Mouse (Mus musculus) megakaryocyte, adult 5-6 weeks (primary cell): Measurements from ENCODE around the gene Prex1. TPM values are rescaled to one million over a fixed set of nuclear protein-coding genes. Genes with fewer than 3 reads are reported as not detected.

Experiments used
- ATAC-seq: 2 replicates; pipeline ENCODE4 v1.8.0; 2016; ENCODE audit warnings: mild to moderate bottlenecking, inconsistent platforms; ENCODE audit not compliant: poor library complexity, severe bottlenecking
- total RNA-seq, 2 experiments: library from RNA; stranded (forward) in 1 of 2; stranded (reverse) in 1 of 2; fragments of 153-499, 151-499 nt in 1 of 2; fragments of 221-1000, 200-1000 nt in 1 of 2; gene quantifications; 2 replicates each; pipeline versions ENCODE4 v1.2.3 to v1.2.4; 2015 to 2017

Gene Prex1
- total RNA-seq, 2 experiments from 2014 or later: 61.1 to 85.4 TPM

- ATAC-seq: no peak
These were observed 98.1 kb downstream of the Prex1 start for GRCm38 (mm10) chr2:166615338-166616075.

- ATAC-seq: peak; percentile 68
These were observed 103.4 kb downstream of the Prex1 start for GRCm38 (mm10) chr2:166610271-166610670.

- no peak for ATAC-seq
These were observed 105.1 kb downstream of the Prex1 start for GRCm38 (mm10) chr2:166608509-166608908.

- peak; percentile 22 for ATAC-seq
These were observed 107.0 kb downstream of the Prex1 start for GRCm38 (mm10) chr2:166606481-166607245.

- no peak for ATAC-seq
These were observed 107.6 kb downstream of the Prex1 start for GRCm38 (mm10) chr2:166606053-166606452.

- ATAC-seq: no peak
These were observed 108.3 kb downstream of the Prex1 start for GRCm38 (mm10) chr2:166605164-166605831.

GRCm38 (mm10) chr2:166602948-166603347 is 110.7 kb downstream of the Prex1 start:
- no peak for ATAC-seq

GRCm38 (mm10) chr2:166601420-166601819 is 112.2 kb downstream of the Prex1 start:
- no peak for ATAC-seq

- no peak for ATAC-seq
These were observed 115.0 kb downstream of the Prex1 start for GRCm38 (mm10) chr2:166598453-166599155.

GRCm38 (mm10) chr2:166597763-166598162 is 115.9 kb downstream of the Prex1 start:
- no peak for ATAC-seq

- ATAC-seq: peak; percentile 85
These were observed 121.4 kb downstream of the Prex1 start for GRCm38 (mm10) chr2:166592034-166592912.

GRCm38 (mm10) chr2:166584491-166584890 is 129.1 kb downstream of the Prex1 start:
- ATAC-seq: no peak

- no peak for ATAC-seq
These were observed 130.3 kb downstream of the Prex1 start for GRCm38 (mm10) chr2:166583292-166583691.

GRCm38 (mm10) chr2:166581881-166582583 is 131.6 kb downstream of the Prex1 start:
- no peak for ATAC-seq

- no peak for ATAC-seq
These were observed 133.8 kb downstream of the Prex1 start for GRCm38 (mm10) chr2:166579793-166580192.

GRCm38 (mm10) chr2:166579361-166579760 is 134.3 kb downstream of the Prex1 start:
- no peak for ATAC-seq

- no peak for ATAC-seq
These were observed 138.2 kb downstream of the Prex1 start for GRCm38 (mm10) chr2:166575419-166575818.

- ATAC-seq: peak; percentile 76
These were observed 138.7 kb downstream of the Prex1 start for GRCm38 (mm10) chr2:166574934-166575333.

GRCm38 (mm10) chr2:166573621-166574020 is 140.0 kb downstream of the Prex1 start:
- ATAC-seq: no peak
